Mouse (Mus musculus): Measurements from ENCODE around the gene Aph1c. TPM values are rescaled to one million over a fixed set of nuclear protein-coding genes. Genes with fewer than 3 reads are reported as not detected.
"Not testable (repeated sequence)": the region's sequence is repeated elsewhere in the genome, so short reads cannot be mapped to it uniquely, and the experiment has no call there.

Gene Aph1c
- polyA plus RNA-seq, 1 experiment = 5.8 TPM

- 94% methylated on average over 5 of the region's 5 CpGs for WGBS
- no peak overlapping the region for H3K27ac ChIP-seq (ENCODE audit: control insufficient read depth, insufficient read depth, low read depth, low read length, poor library complexity)
- TF ChIP-seq POLR2A (IDR thresholded peaks at IDR 0.05; ENCODE audit: borderline replicate concordance, control insufficient read depth, low read depth, low read length) (no peak), CTCF (IDR thresholded peaks at IDR 0.05; ENCODE audit: control insufficient read depth, insufficient read depth, low read length) (no peak)
- H3K4me1 ChIP-seq (ENCODE audit: control insufficient read depth, insufficient read depth, low read length) = peaks cover 8% of the 10 kb centered on the region
- H3K4me3 ChIP-seq (replicated peaks; ENCODE audit: control insufficient read depth, low read depth, low read length) = no peak overlapping the region
Measured at GRCm38 (mm10) chr9:66874297-66874696, 39.8 kb upstream of the Aph1c start.

GRCm38 (mm10) chr9:66873531-66873930 lies 39.0 kb upstream of the Aph1c start:
- Histone ChIP-seq H3K4me3 (replicated peaks; ENCODE audit: control insufficient read depth, low read depth, low read length) (no peak overlapping the region), H3K27ac (ENCODE audit: control insufficient read depth, insufficient read depth, low read depth, low read length, poor library complexity) (no peak overlapping the region), H3K4me1 (ENCODE audit: control insufficient read depth, insufficient read depth, low read length) (peaks cover 8% of the 10 kb centered on the region)
- TF ChIP-seq POLR2A (IDR thresholded peaks at IDR 0.05; ENCODE audit: borderline replicate concordance, control insufficient read depth, low read depth, low read length) (no peak), CTCF (IDR thresholded peaks at IDR 0.05; ENCODE audit: control insufficient read depth, insufficient read depth, low read length) (no peak)

DNA sequence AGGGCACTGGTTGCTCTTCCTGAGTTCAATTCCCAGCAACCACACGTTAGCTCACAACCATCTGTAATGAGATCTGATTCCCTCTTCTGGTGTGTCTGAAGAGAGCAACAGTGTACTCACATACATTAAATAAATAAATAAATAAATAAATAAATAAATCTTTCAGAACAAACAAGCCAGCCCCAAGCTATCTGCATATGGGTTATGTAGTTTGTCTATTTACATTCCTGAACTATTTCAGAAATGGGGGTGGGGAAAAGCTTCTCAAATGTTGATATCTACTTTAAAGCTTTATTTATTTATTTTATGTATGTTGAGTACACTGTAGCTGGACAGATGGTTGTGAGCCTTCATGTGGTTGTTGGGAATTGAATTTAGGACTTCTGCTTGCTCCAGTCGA lies 38.5 kb upstream of the Aph1c start:
- not testable (repeated sequence) for H3K27ac ChIP-seq (ENCODE audit: control insufficient read depth, insufficient read depth, low read depth, low read length, poor library complexity); H3K4me1 ChIP-seq (ENCODE audit: control insufficient read depth, insufficient read depth, low read length); H3K4me3 ChIP-seq (replicated peaks; ENCODE audit: control insufficient read depth, low read depth, low read length)
- WGBS = 69% methylated on average over 2 of the region's 2 CpGs

- Histone ChIP-seq H3K4me3 (replicated peaks; ENCODE audit: control insufficient read depth, low read depth, low read length) (no peak overlapping the region), H3K27ac (ENCODE audit: control insufficient read depth, insufficient read depth, low read depth, low read length, poor library complexity) (no peak overlapping the region), H3K4me1 (ENCODE audit: control insufficient read depth, insufficient read depth, low read length) (peaks cover 7% of the 10 kb centered on the region)
- no peak for TF ChIP-seq POLR2A (IDR thresholded peaks at IDR 0.05; ENCODE audit: borderline replicate concordance, control insufficient read depth, low read depth, low read length)
- TF ChIP-seq CTCF (IDR thresholded peaks at IDR 0.05; ENCODE audit: control insufficient read depth, insufficient read depth, low read length) = no peak
- 89% methylated on average over 10 of the region's 10 CpGs for WGBS
Measured at GRCm38 (mm10) chr9:66872015-66872727, 37.6 kb upstream of the Aph1c start.

GRCm38 (mm10) chr9:66864708-66865107 lies 30.2 kb upstream of the Aph1c start:
- Histone ChIP-seq H3K4me3 (replicated peaks; ENCODE audit: control insufficient read depth, low read depth, low read length) (no peak overlapping the region), H3K27ac (ENCODE audit: control insufficient read depth, insufficient read depth, low read depth, low read length, poor library complexity) (no peak overlapping the region), H3K4me1 (ENCODE audit: control insufficient read depth, insufficient read depth, low read length) (no peaks in the 10 kb centered on the region; the same call in 1 of the 2 replicates)
- TF ChIP-seq POLR2A (IDR thresholded peaks at IDR 0.05; ENCODE audit: borderline replicate concordance, control insufficient read depth, low read depth, low read length) = no peak
- TF ChIP-seq CTCF (IDR thresholded peaks at IDR 0.05; ENCODE audit: control insufficient read depth, insufficient read depth, low read length) = no peak
- WGBS = 84% methylated on average over 3 of the region's 3 CpGs

GRCm38 (mm10) chr9:66863456-66863855 lies 28.9 kb upstream of the Aph1c start:
- 91% methylated on average over 3 of the region's 3 CpGs for WGBS
- TF ChIP-seq CTCF (IDR thresholded peaks at IDR 0.05; ENCODE audit: control insufficient read depth, insufficient read depth, low read length) = no peak
- no peak for TF ChIP-seq POLR2A (IDR thresholded peaks at IDR 0.05; ENCODE audit: borderline replicate concordance, control insufficient read depth, low read depth, low read length)

GRCm38 (mm10) chr9:66862202-66862601 lies 27.7 kb upstream of the Aph1c start:
- no peaks in the 10 kb centered on the region for H3K4me1 ChIP-seq (ENCODE audit: control insufficient read depth, insufficient read depth, low read length)
- WGBS = 84% methylated on average over 4 of the region's 4 CpGs
- no peak overlapping the region for H3K4me3 ChIP-seq (replicated peaks; ENCODE audit: control insufficient read depth, low read depth, low read length)
- TF ChIP-seq CTCF (IDR thresholded peaks at IDR 0.05; ENCODE audit: control insufficient read depth, insufficient read depth, low read length) (no peak), POLR2A (IDR thresholded peaks at IDR 0.05; ENCODE audit: borderline replicate concordance, control insufficient read depth, low read depth, low read length) (no peak)
- H3K27ac ChIP-seq (ENCODE audit: control insufficient read depth, insufficient read depth, low read depth, low read length, poor library complexity) = no peak overlapping the region

More at GRCm38 (mm10) chr9:66863456-66863855, 28.9 kb upstream of the Aph1c start:
- no peaks in the 10 kb centered on the region; the same call in 1 of the 2 replicates for H3K4me1 ChIP-seq (ENCODE audit: control insufficient read depth, insufficient read depth, low read length)
- no peak overlapping the region for H3K27ac ChIP-seq (ENCODE audit: control insufficient read depth, insufficient read depth, low read depth, low read length, poor library complexity)
- no peak overlapping the region for H3K4me3 ChIP-seq (replicated peaks; ENCODE audit: control insufficient read depth, low read depth, low read length)

GRCm38 (mm10) chr9:66861104-66861767 lies 26.7 kb upstream of the Aph1c start:
- whole genome bisulfite sequencing = 86% methylated on average over 5 of the region's 5 CpGs
- no peak for TF ChIP-seq POLR2A (IDR thresholded peaks at IDR 0.05; ENCODE audit: borderline replicate concordance, control insufficient read depth, low read depth, low read length)
- TF ChIP-seq CTCF (IDR thresholded peaks at IDR 0.05; ENCODE audit: control insufficient read depth, insufficient read depth, low read length) = no peak
- Histone ChIP-seq H3K4me1 (ENCODE audit: control insufficient read depth, insufficient read depth, low read length) (no peaks in the 10 kb centered on the region), H3K27ac (ENCODE audit: control insufficient read depth, insufficient read depth, low read depth, low read length, poor library complexity) (no peak overlapping the region), H3K4me3 (replicated peaks; ENCODE audit: control insufficient read depth, low read depth, low read length) (no peak overlapping the region)

All from bone marrow, adult 2 months (tissue).